Comparison of ENCODE assay signal across 8 mouse cellular contexts in the genomic region with DNA sequence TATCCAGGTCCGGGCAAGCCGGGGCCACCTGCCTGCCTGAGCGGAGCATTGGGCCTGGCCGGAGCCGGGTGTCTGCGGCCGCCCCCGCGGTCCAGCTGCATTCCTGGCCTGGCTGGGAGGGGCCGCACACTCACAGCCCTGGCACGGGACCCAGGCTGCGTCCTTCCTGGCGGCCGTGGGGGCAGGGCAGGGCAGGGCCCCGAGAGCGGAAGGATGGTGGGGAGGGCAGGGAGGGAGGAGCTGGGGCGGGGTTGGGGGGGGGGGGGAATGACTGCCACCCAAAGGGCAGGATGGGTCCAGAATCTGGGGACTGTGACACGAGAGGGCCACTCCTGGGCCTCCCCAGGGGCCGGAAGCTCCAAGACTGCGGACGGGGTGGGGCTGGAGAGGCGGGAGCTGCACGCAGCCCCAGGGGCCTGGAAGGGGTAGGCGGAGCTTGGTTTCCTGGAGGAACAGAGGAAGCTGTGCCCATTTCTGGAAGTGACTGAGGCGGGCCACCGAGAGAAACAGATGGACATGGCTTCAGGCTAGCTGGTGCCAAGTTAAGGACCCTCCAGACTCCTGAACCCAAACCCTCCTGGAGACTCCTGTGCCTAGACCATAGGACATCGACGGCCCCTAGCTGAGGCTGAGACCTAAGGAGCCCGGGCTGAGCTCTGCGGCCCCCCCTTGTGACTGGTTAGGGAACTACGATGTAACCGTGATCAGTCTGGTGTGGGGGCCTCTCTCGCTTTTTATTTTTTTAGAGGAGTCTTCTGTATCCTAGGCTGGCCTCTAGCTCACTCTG. TPM values are rescaled to one million over a fixed set of nuclear protein-coding genes. Genes with fewer than 3 reads are reported as not detected.
A peak's percentile ranks its signal among the peaks of the same experiment; 100 is the strongest.
DNase-seq lines count a peak whose midpoint lies in the region; ATAC-seq and TF ChIP-seq lines count a peak whose summit lies in the region.

No protein-coding gene starts in this region.

- peak overlapping the region; percentile 57 for H3K4me3 ChIP-seq in hindbrain, embryonic 10.5 days
- H3K4me3 ChIP-seq in lung, postnatal 0 days (ENCODE audit: low read depth, low read length) = peak overlapping the region; percentile 34

- peak; percentile 60 for ATAC-seq in frontal cortex, adult (ENCODE audit: low TSS enrichment)
- ATAC-seq in lung, postnatal 0 days = peak; percentile 83

- H3K36me3 ChIP-seq in hindbrain, embryonic 10.5 days = peaks cover 8% of the 10 kb centered on the region
- peaks cover 12% of the 10 kb centered on the region; the same call in 1 of the 2 replicates for H3K36me3 ChIP-seq in lung, postnatal 0 days (ENCODE audit: insufficient read depth, low read length)

- H3K4me1 ChIP-seq in hindbrain, embryonic 10.5 days (replicated peaks) = peaks cover 45% of the 10 kb centered on the region
- peaks cover 17% of the 10 kb centered on the region; the same call in 1 of the 2 replicates for H3K4me1 ChIP-seq in lung, postnatal 0 days (ENCODE audit: insufficient read depth, low read depth, low read length)

- no peak; the same call in 1 of the 2 replicates for TF ChIP-seq EP300 in lung, postnatal 0 days (IDR thresholded peaks at IDR 0.05)

- no peaks in the 10 kb centered on the region for H3K9me3 ChIP-seq in hindbrain, embryonic 10.5 days
- no peaks in the 10 kb centered on the region for H3K9me3 ChIP-seq in lung, postnatal 0 days (ENCODE audit: low read length)

- peak; percentile 87 for DNase-seq in MN1 (ENCODE audit: low spot score)
- DNase-seq in cerebellum, adult 9-11 months = peak; percentile 94
- DNase-seq in hindbrain, embryonic 10.5 days (ENCODE audit: low spot score) = peak; percentile 84
- peak; percentile 83 to 87 for DNase-seq in layer of hippocampus, postnatal 10 days (ENCODE audit: low spot score in 2 of 2)
- peak; percentile 99 for DNase-seq in lung, postnatal 0 days (ENCODE audit: low spot score)
- peak; percentile 86 for DNase-seq in ovary, postnatal 10 days (ENCODE audit: low spot score)
- peak; percentile 93 for DNase-seq in thymus, postnatal 25 days

- H3K27ac ChIP-seq in hindbrain, embryonic 10.5 days = peak overlapping the region; percentile 93
- peak overlapping the region; percentile 94 for H3K27ac ChIP-seq in lung, postnatal 0 days (ENCODE audit: low read length)

- peaks cover 18% of the 10 kb centered on the region for H3K27me3 ChIP-seq in hindbrain, embryonic 10.5 days (ENCODE audit: insufficient read depth, poor library complexity, severe bottlenecking)
- no peaks in the 10 kb centered on the region for H3K27me3 ChIP-seq in lung, postnatal 0 days (replicated peaks; ENCODE audit: insufficient read depth, low read length)

- peak; percentile 76 for TF ChIP-seq CTCF in lung, postnatal 0 days (IDR thresholded peaks at IDR 0.05)

- under 1% methylated on average over 33 of the region's 33 CpGs for WGBS in hindbrain, embryonic 10.5 days
- under 1% methylated on average over 20 of the region's 33 CpGs for WGBS in lung, postnatal 0 days

- peak overlapping the region; percentile 49 for H3K4me2 ChIP-seq in lung, postnatal 0 days (replicated peaks; ENCODE audit: low read depth, low read length)

- H3K9ac ChIP-seq in lung, postnatal 0 days (replicated peaks; ENCODE audit: low read depth) = peak overlapping the region; percentile 26

RNA-seq across cellular contexts. Expression of a gene that starts 4.0 kb away (rescaled TPM):
- polyA plus RNA-seq in hindbrain, embryonic 10.5 days (2016; fragmentation: Nextera tagmentation; extraction: Ambion mirVana) = 21.5 and 23.6 TPM in 2 replicates
- total RNA-seq in layer of hippocampus, postnatal 10 days (2021) = 1 to 10 TPM; 4.5 TPM
- 79.4 and 79.6 TPM in 2 replicates for polyA plus RNA-seq in lung, postnatal 0 days (2015; fragmentation: Nextera tagmentation; extraction: Ambion mirVana)

RNA-seq across cellular contexts. Expression of a gene that starts 8.4 kb away (rescaled TPM):
- polyA plus RNA-seq in hindbrain, embryonic 10.5 days (2016; fragmentation: Nextera tagmentation; extraction: Ambion mirVana) = 2.5 and 3.4 TPM in 2 replicates
- total RNA-seq in layer of hippocampus, postnatal 10 days (2021) = 1 to 10 TPM; 1.1 to 1.5 TPM
- 73.2 and 75.2 TPM in 2 replicates for polyA plus RNA-seq in lung, postnatal 0 days (2015; fragmentation: Nextera tagmentation; extraction: Ambion mirVana)

RNA-seq across cellular contexts. Expression of a gene that starts 17.2 kb away (rescaled TPM):
- polyA plus RNA-seq in hindbrain, embryonic 10.5 days (2016; fragmentation: Nextera tagmentation; extraction: Ambion mirVana) = 23.0 and 24.2 TPM in 2 replicates
- total RNA-seq in layer of hippocampus, postnatal 10 days (2021) = 1 to 10 TPM; 3.6 to 3.8 TPM
- polyA plus RNA-seq in lung, postnatal 0 days (2015; fragmentation: Nextera tagmentation; extraction: Ambion mirVana) = 33.0 TPM in 2 replicates

RNA-seq across cellular contexts. Expression of a gene that starts 32.3 kb away (rescaled TPM):
- polyA plus RNA-seq in hindbrain, embryonic 10.5 days (2016; fragmentation: Nextera tagmentation; extraction: Ambion mirVana) = 0.57 and 0.94 TPM in 2 replicates
- total RNA-seq in layer of hippocampus, postnatal 10 days (2021) = under 1 TPM; 0.11 to 0.23 TPM
- polyA plus RNA-seq in lung, postnatal 0 days (2015; fragmentation: Nextera tagmentation; extraction: Ambion mirVana) = 0.27 and 0.31 TPM in 2 replicates

RNA-seq across cellular contexts. Expression of a gene that starts 43.0 kb away (rescaled TPM):
- 40.6 and 41.8 TPM in 2 replicates for polyA plus RNA-seq in hindbrain, embryonic 10.5 days (2016; fragmentation: Nextera tagmentation; extraction: Ambion mirVana)
- total RNA-seq in layer of hippocampus, postnatal 10 days (2021) = 10 to 100 TPM; 16.5 to 17.1 TPM
- polyA plus RNA-seq in lung, postnatal 0 days (2015; fragmentation: Nextera tagmentation; extraction: Ambion mirVana) = 61.7 and 63.4 TPM in 2 replicates

Comparison
In these comparisons a context has a peak if more than half of its experiments do, and no peak if none do; other contexts are left out.
1. Peak in every context shown above with its lines: DNase-seq, ATAC-seq, H3K4me3 ChIP-seq and H3K27ac ChIP-seq.
2. RNA of a gene that starts 8.4 kb away (polyA plus RNA-seq): 73.2 to 75.2 TPM in lung, postnatal 0 days; 2.5 to 3.4 TPM in hindbrain, embryonic 10.5 days; every median in the first group is over 10 times any median in the second.